Mouse (Mus musculus) erythroid progenitor cell, adult 5-6 weeks (primary cell): Measurements from ENCODE around the gene Olfr304. TPM values are rescaled to one million over a fixed set of nuclear protein-coding genes. Genes with fewer than 3 reads are reported as not detected.
"Not testable (repeated sequence)": the region's sequence is repeated elsewhere in the genome, so short reads cannot be mapped to it uniquely, and the experiment has no call there.

Source experiments
- ATAC-seq: replicated peaks from 2 replicates; pipeline ENCODE4 v1.8.0; 2016; ENCODE audit warnings: moderate number of reproducible peaks, mild to moderate bottlenecking, moderate TSS enrichment, inconsistent platforms; ENCODE audit not compliant: poor library complexity, low FRiP score, severe bottlenecking
- total RNA-seq, 2 experiments: library from RNA; stranded (forward) in 1 of 2; stranded (reverse) in 1 of 2; fragments of 150-400 nt in 1 of 2; fragments of 186-747, 209-891 nt in 1 of 2; gene quantifications; 2 replicates each; pipeline versions ENCODE4 v1.2.3 to v1.2.4; 2015 to 2017; ENCODE audit warnings: low replicate concordance in 2 of 2

Olfr304 gene
- not detected in 2 replicates for total RNA-seq (2015; ENCODE audit: low replicate concordance)
- not detected in 2 replicates for total RNA-seq (2017; ENCODE audit: low replicate concordance)

- no peak for ATAC-seq
These were observed at the start of gene Olfr304 for GRCm38 (mm10) chr7:86386558-86386957. Olfr304 (minus strand) TSS chr7:86386658.

DNA sequence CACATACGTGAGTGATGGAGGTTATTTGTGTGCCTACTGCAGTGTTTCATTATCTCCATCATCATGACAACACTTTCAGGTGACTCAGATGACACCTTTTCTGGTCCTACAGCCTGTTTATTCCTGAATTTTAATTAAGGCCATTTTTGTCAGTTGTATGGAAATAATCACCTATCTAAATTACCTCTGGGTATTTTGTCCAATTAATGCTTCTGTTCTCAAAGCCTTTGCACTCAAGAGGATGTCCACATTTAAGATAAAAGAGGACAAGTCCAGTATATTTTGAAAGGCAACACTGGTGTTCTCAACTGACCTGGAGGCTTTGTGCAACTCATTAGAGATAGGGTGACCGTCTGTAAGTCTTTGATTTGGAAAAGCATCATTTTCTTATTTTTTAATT lies 17.1 kb upstream of the Olfr304 start, which contains the start of gene Olfr301:
Gene Olfr301 (plus strand): TSS at position 301 of the 400 bp plus-strand sequence.
- no peak for ATAC-seq

DNA sequence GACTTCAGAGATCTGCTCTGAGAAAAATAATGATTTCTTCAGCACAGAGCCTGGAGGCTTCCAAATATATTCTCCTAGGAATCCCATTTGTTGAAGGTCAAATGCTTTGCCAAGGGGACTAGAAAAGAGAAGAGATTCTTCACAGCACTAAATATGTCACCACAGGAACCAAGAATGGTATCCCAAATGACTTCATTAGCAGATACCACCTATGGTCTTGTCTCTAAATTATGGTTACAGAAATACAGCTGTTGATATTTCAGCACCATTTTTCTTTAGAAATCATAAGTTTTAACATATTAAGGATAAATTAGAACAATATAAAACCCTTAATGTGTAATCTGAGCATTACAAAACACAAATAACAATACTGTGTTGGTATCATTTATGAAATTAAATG lies 11.2 kb upstream of the Olfr304 start, which contains the start of gene Olfr303:
Gene Olfr303 (minus strand): TSS at position 101 of the 400 bp plus-strand sequence.
- ATAC-seq, result no peak

GRCm38 (mm10) chr7:86385769-86386168 lies 689 bp downstream of the Olfr304 start:
- ATAC-seq, result no peak

DNA sequence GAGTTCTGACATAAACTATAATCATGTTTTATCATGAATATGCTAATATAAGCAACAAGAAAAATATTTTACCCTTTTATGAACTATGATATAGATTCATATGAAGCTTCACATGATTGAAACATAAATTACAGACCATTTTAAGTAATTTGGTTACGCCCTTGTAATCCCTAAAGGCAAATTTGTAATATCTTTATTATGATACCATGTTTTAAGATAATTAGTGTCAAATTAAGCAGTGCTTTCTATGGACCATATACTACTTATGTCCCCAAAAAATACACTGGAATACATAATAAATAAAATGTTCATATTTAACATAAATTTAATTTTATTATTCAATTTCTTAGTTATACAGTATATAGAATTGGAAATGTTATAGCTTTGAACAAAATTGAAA lies 19.6 kb downstream of the Olfr304 start, which contains the start of gene Olfr305:
Gene Olfr305 (minus strand): TSS at position 101 of the 400 bp plus-strand sequence.
- ATAC-seq, result no peak

DNA sequence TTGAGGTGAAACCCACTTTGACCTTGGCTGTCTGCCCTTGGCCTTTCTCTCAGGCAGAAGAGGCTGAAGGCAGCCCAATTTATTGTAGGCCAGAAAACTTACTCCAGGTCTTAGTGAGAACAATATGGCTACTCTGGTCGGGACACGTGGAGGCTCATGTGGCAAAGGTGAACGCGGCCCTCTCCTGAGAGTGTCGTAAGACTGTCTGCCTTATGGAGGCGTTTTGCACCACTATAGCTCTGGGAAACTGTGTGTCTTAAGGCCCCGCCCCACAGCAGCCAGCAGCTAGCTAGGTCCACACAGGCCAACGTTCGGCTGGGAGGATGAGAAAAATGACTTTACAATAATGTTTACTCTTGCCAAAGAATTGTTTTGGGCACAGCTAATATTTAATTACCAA lies 40.2 kb downstream of the Olfr304 start:
- ATAC-seq, result not testable (repeated sequence)

- ATAC-seq, result no peak
These were observed 42.2 kb downstream of the Olfr304 start for GRCm38 (mm10) chr7:86344253-86344652.

DNA sequence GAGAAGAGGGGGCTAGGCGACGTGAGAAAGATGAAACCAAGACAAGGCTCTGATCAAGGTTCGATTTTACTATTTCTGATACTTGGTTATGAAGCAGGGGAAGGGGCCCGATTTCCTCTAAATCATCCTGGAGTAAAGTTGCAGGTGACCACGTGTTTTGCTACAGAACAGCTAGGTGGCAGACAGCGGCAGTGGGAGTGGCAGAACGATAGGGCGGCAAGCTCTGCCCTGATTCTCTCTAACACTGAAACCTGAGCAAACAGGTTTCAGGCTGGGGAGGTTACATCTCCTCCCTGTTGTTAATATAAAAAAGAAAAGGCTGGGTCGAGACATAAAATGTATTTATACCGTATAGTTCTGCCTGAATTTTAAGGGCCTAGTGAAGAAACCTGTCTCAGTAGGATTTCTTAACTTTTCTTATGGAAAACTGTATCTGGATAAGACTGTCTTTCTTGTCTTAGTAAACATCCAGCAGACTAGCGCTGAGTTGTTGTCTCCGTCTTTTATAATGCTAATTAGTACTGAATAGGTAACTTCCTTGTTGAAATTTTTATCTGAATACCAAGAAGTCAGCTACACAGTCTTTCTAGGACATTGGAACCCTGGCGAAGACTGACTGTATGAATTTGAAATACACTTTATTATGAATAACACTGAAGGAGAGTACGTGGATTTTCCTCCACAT lies 43.4 kb downstream of the Olfr304 start:
- no peak for ATAC-seq

DNA sequence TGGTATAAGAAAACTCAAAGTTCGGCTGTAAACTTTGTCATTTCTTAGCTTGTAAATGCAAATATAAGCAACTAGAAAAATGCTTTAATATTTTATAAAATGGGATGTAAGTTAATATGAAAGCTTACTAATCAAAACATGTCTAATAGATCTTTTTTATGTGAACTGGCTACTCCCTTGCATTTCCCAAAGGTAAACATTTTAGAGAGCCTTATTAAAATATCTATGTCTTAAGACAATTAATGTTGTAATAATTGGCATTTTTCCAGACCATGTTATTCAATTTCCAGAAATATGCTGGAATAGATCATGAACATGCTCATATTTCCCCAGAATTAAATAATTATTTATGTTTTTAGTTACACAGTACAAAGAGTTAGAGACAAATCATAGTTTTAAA lies 49.0 kb downstream of the Olfr304 start, which contains the start of gene Olfr307:
Gene Olfr307 (minus strand): TSS at position 101 of the 400 bp plus-strand sequence.
- no peak for ATAC-seq

Other genes starting within 250 kb of the Olfr304 start
- gene Vmn2r75, start 214.9 kb downstream of the Olfr304 start, total RNA-seq (2015; ENCODE audit: low replicate concordance), result not detected in 2 replicates
- not detected in 2 replicates for gene Vmn2r75, start 214.9 kb downstream of the Olfr304 start, total RNA-seq (2017; ENCODE audit: low replicate concordance)
- not detected in 2 replicates for gene Vmn2r76, start 140.3 kb downstream of the Olfr304 start, total RNA-seq (2015; ENCODE audit: low replicate concordance)
- gene Vmn2r76, start 140.3 kb downstream of the Olfr304 start, total RNA-seq (2017; ENCODE audit: low replicate concordance), result not detected in 2 replicates
- gene Olfr310, start 109.5 kb downstream of the Olfr304 start, total RNA-seq (2015; ENCODE audit: low replicate concordance), result not detected in 2 replicates
- not detected in 2 replicates for gene Olfr310, start 109.5 kb downstream of the Olfr304 start, total RNA-seq (2017; ENCODE audit: low replicate concordance)
- not detected in 2 replicates for gene Olfr309, start 73.0 kb downstream of the Olfr304 start, total RNA-seq (2015; ENCODE audit: low replicate concordance)
- gene Olfr309, start 73.0 kb downstream of the Olfr304 start, total RNA-seq (2017; ENCODE audit: low replicate concordance), result not detected in 2 replicates
- gene Olfr308, start 61.0 kb downstream of the Olfr304 start, total RNA-seq (2015; ENCODE audit: low replicate concordance), result not detected in 2 replicates
- gene Olfr308, start 61.0 kb downstream of the Olfr304 start, total RNA-seq (2017; ENCODE audit: low replicate concordance), result not detected in 2 replicates
- gene Olfr307, start 49.1 kb downstream of the Olfr304 start, total RNA-seq (2015; ENCODE audit: low replicate concordance), result not detected in 2 replicates
- gene Olfr307, start 49.1 kb downstream of the Olfr304 start, total RNA-seq (2017; ENCODE audit: low replicate concordance), result not detected in 2 replicates
- gene Olfr305, start 19.7 kb downstream of the Olfr304 start, total RNA-seq (2015; ENCODE audit: low replicate concordance), result not detected in 2 replicates
- not detected in 2 replicates for gene Olfr305, start 19.7 kb downstream of the Olfr304 start, total RNA-seq (2017; ENCODE audit: low replicate concordance)
- not detected in 2 replicates for gene Olfr303, start 11.1 kb upstream of the Olfr304 start, total RNA-seq (2015; ENCODE audit: low replicate concordance)
- gene Olfr303, start 11.1 kb upstream of the Olfr304 start, total RNA-seq (2017; ENCODE audit: low replicate concordance), result not detected in 2 replicates
- not detected in 2 replicates for gene Olfr301, start 17.2 kb upstream of the Olfr304 start, total RNA-seq (2015; ENCODE audit: low replicate concordance)
- gene Olfr301, start 17.2 kb upstream of the Olfr304 start, total RNA-seq (2017; ENCODE audit: low replicate concordance), result not detected in 2 replicates
- not detected in 2 replicates for gene Olfr299, start 73.3 kb upstream of the Olfr304 start, total RNA-seq (2015; ENCODE audit: low replicate concordance)
- gene Olfr299, start 73.3 kb upstream of the Olfr304 start, total RNA-seq (2017; ENCODE audit: low replicate concordance), result not detected in 2 replicates
- not detected in 2 replicates for gene Olfr298, start 105.8 kb upstream of the Olfr304 start, total RNA-seq (2015; ENCODE audit: low replicate concordance)
- gene Olfr298, start 105.8 kb upstream of the Olfr304 start, total RNA-seq (2017; ENCODE audit: low replicate concordance), result not detected in 2 replicates
- not detected in 2 replicates for gene Olfr297, start 133.3 kb upstream of the Olfr304 start, total RNA-seq (2015; ENCODE audit: low replicate concordance)
- gene Olfr297, start 133.3 kb upstream of the Olfr304 start, total RNA-seq (2017; ENCODE audit: low replicate concordance), result not detected in 2 replicates
- gene Olfr295, start 197.2 kb upstream of the Olfr304 start, total RNA-seq (2015; ENCODE audit: low replicate concordance), result not detected in 2 replicates
- gene Olfr295, start 197.2 kb upstream of the Olfr304 start, total RNA-seq (2017; ENCODE audit: low replicate concordance), result not detected in 2 replicates
- not detected in 2 replicates for gene Olfr294, start 230.0 kb upstream of the Olfr304 start, total RNA-seq (2015; ENCODE audit: low replicate concordance)
- gene Olfr294, start 230.0 kb upstream of the Olfr304 start, total RNA-seq (2017; ENCODE audit: low replicate concordance), result not detected in 2 replicates